Mouse (Mus musculus) small intestine, adult 2 months (tissue): ENCODE results near the gene Dsp.

Source experiments
- CTCF ChIP-seq: fragments of 200-500 bp; IDR thresholded peaks from 2 replicates; pipeline ENCODE4 v1.5.1; 2012; ENCODE audit warnings: low read depth, mild to moderate bottlenecking, control low read depth, inconsistent platforms, low read length, moderate library complexity, mixed read lengths; ENCODE audit not compliant: insufficient replicate concordance, insufficient read length; ENCODE audit errors: extremely low read depth
- POLR2A ChIP-seq: fragments of 200-500 bp; IDR thresholded peaks from 2 replicates; pipeline ENCODE4 v1.6.1; 2012; ENCODE audit warnings: low read depth, mild to moderate bottlenecking, control low read depth, inconsistent platforms, low read length, moderate library complexity

GRCm38 (mm10) chr13:38129492-38129891, 21.6 kb upstream of the Dsp start:
- no peak for TF ChIP-seq CTCF
- TF ChIP-seq POLR2A = no peak
